Mouse (Mus musculus): ENCODE data around the gene Pea15a. TPM values are rescaled to one million over a fixed set of nuclear protein-coding genes. Genes with fewer than 3 reads are reported as not detected.
A peak's percentile ranks its signal among the peaks of the same experiment; 100 is the strongest.
"Not testable (repeated sequence)": the region's sequence is repeated elsewhere in the genome, so short reads cannot be mapped to it uniquely, and the experiment has no call there.

The Pea15a gene
- polyA plus RNA-seq (2012; rRNA removed): 29.7 and 34.1 TPM in 2 replicates

DNA sequence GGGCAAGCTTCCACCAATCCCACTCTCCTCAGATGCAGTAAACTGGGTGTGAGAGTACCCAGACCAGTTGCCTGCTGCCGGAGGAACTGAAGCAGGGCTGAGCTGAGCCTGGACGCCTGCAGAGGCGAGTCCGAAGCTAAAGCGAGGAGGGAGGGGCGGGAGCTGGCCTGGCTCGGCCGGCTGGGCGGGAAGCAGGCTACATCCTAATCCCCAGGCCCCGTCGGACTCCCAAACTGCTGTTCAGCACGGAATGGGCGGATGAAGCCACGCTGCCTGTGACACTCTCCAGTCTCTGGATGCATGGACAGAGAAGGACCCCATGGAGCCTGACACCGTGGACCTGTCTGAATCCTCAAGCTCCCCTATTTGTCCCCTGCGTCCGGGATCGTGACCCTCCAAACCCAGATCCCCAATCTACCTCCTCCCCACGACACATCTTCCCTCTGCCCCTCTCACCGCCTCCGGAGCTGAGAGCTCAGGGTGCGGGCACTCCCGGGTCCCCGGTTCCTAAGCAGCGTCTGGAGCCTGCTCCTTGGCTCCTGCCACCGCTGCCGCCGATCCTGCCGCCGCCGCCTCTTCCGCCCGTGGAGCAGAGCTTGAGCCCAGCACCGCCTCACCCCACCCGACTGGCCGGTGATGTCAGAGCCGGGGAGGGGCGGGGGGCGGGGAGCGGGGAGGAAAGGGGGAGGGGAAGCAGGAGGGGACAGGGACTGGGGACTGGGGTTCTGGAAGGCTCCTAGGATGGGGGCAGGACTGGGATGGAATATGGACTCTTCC lies at the start of gene Pea15a:
Gene Pea15a (minus strand): TSS at position 664 of the 777 bp plus-strand sequence.
- WGBS: under 1% methylated on average over 38 of the region's 40 CpGs
- DNase-seq (ENCODE audit: low read depth, low spot score): peak; percentile 21

- DNase-seq (ENCODE audit: low read depth, low spot score): no peak
- 48% methylated on average over 2 of the region's 2 CpGs for WGBS
Measured at GRCm38 (mm10) chr1:172247679-172248078, 41.1 kb upstream of the Pea15a start.

- DNase-seq (ENCODE audit: low read depth, low spot score): no peak
- 46% methylated on average over 4 of the region's 4 CpGs for WGBS
Measured at GRCm38 (mm10) chr1:172247216-172247615, 40.6 kb upstream of the Pea15a start.

DNA sequence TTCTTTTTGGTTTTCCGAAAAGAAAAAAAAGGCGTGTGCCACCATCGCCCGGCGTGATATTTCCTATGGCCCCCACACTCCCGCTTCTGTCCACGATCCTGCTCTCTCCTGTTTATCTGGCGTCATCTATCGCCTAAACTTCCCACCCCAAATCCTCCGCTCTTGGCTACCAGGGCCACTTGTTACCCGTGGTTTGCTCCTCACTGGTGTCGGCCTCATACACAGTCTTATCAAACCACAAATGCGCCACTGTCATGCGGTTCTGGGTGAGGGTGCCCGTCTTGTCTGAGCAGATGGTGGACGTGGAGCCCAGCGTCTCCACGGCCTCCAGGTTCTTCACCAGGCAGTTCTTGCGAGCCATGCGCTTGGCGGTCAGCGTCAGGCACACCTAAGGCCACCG lies 38.0 kb upstream of the Pea15a start:
- DNase-seq (ENCODE audit: low read depth, low spot score): not testable (repeated sequence)
- WGBS: 45% methylated on average over 23 of the region's 23 CpGs

- WGBS: 31% methylated on average over 16 of the region's 16 CpGs
- no peak for DNase-seq (ENCODE audit: low read depth, low spot score)
Measured at GRCm38 (mm10) chr1:172243547-172244205, 37.1 kb upstream of the Pea15a start.

- WGBS: 39% methylated on average over 2 of the region's 2 CpGs
- DNase-seq (ENCODE audit: low read depth, low spot score): no peak
Measured at GRCm38 (mm10) chr1:172242401-172242800, 35.8 kb upstream of the Pea15a start.

GRCm38 (mm10) chr1:172240945-172241708 lies 34.5 kb upstream of the Pea15a start:
- 52% methylated on average over 6 of the region's 6 CpGs for WGBS
- DNase-seq (ENCODE audit: low read depth, low spot score): no peak

DNA sequence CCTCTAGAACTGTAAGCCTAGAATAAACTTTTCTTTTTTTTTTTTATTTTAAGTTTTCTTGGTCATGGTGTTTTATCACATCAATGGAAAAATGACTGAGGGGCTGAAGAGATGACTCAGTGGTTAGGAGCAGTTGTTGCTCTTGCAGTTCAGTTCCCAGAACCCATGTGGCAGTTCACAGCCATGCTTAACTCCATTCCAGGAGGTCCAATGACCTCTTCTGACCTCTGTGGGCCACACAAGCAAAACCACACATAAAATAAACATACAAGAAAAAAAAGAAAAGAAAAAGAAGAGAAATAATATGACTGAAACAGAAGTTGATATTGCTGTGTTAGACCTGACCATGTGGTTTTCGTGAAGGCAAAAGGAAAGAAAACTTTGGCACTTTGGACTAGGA lies 22.6 kb upstream of the Pea15a start:
- WGBS: 82% methylated on average over 1 of the region's 1 CpGs
- DNase-seq (ENCODE audit: low read depth, low spot score): no peak

GRCm38 (mm10) chr1:172228209-172228608 lies 21.6 kb upstream of the Pea15a start:
- 61% methylated on average over 2 of the region's 2 CpGs for WGBS
- DNase-seq (ENCODE audit: low read depth, low spot score): no peak

- WGBS: 79% methylated on average over 11 of the region's 11 CpGs
- DNase-seq (ENCODE audit: low read depth, low spot score): no peak
Measured at GRCm38 (mm10) chr1:172221297-172222063, 14.9 kb upstream of the Pea15a start.

GRCm38 (mm10) chr1:172220414-172220813 lies 13.8 kb upstream of the Pea15a start:
- WGBS: 33% methylated on average over 10 of the region's 10 CpGs
- no peak for DNase-seq (ENCODE audit: low read depth, low spot score)

GRCm38 (mm10) chr1:172219451-172220406 lies 13.1 kb upstream of the Pea15a start, which contains the start of gene Casq1:
Gene Casq1 (minus strand): TSS chr1:172219868.
- 86% methylated on average over 19 of the region's 19 CpGs for WGBS
- DNase-seq (ENCODE audit: low read depth, low spot score): no peak

GRCm38 (mm10) chr1:172218164-172218910 lies 11.7 kb upstream of the Pea15a start:
- 78% methylated on average over 15 of the region's 15 CpGs for WGBS
- no peak for DNase-seq (ENCODE audit: low read depth, low spot score)

- 0% methylated on average over 5 of the region's 5 CpGs for WGBS
- peak; percentile 71 for DNase-seq (ENCODE audit: low read depth, low spot score)
Measured at GRCm38 (mm10) chr1:172217148-172217547, 10.5 kb upstream of the Pea15a start.

DNA sequence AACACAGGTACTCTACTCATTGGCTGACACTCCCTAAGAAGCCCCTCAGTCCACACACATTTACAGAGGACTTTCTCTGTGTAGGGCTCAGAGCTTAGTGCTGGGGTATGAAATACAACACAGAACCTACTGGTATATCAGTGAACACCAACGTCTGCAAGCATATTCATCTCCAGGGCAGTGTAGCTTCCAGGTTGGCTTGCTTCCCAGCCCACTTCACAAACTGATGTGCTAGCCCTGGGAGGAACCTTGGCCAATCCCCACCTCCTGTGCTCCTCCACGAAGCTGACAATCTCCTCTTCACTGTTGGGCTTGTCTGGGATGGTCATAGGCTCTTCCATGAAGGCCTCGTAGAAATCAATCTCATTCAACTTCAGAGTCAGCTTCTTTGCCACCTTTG lies 8.1 kb upstream of the Pea15a start:
- 20% methylated on average over 3 of the region's 3 CpGs for WGBS

GRCm38 (mm10) chr1:172213771-172214170 lies 7.2 kb upstream of the Pea15a start:
- DNase-seq (ENCODE audit: low read depth, low spot score): no peak
- WGBS: 71% methylated on average over 4 of the region's 4 CpGs

More for the DNA sequence above, 8.1 kb upstream of the Pea15a start:
- no peak for DNase-seq (ENCODE audit: low read depth, low spot score)

DNA sequence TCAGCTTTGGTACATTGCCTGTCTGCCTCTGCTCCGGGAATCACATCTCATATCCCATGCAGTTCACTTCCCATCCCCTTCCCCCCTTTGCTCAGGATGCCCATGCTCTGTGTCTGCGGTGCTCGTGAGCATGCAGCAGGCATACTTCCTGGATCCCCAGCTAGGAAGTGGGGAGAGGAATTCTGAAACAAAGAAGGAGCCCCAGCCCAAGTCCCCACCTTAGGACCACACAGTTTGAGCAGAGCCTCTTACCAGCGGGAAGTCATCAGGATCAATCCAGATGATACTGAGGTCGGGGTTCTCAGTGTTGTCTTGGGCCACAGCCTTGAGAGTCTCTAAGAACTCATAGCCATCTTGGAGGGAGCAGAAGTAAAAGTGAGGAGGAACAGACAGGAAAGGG lies 6.2 kb upstream of the Pea15a start:
- WGBS: 62% methylated on average over 5 of the region's 5 CpGs
- no peak for DNase-seq (ENCODE audit: low read depth, low spot score)

DNA sequence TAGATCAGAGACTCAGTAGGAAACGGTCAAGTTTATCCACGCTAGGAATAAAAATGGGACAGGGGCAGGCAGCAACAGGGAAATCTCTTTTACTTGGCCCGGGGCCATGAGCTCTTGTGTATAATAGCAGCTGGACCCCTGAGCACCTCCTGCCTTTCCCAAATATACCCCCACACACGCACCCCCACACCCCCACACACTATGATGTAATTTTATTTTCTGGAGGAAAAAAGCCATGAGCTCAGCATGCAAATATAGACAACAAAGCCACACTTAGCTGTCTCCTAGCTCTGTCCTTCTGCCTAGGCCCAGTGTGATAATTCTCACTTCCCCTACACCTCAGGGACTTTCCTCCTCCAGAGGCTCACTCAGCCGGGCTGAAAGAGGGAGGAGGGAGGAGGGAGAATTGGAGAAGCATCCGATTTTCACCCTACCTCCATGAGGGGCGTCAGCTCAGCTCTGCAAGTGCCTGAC lies 544 bp upstream of the Pea15a start:
- 22% methylated on average over 7 of the region's 7 CpGs for WGBS
- DNase-seq (ENCODE audit: low read depth, low spot score): no peak

Measured in large intestine, adult 2 months (tissue).